Mouse (Mus musculus): ENCODE measurements around the gene Nlk. TPM values are rescaled to one million over a fixed set of nuclear protein-coding genes. Genes with fewer than 3 reads are reported as not detected.
A peak's percentile ranks its signal among the peaks of the same experiment; 100 is the strongest.

Nlk gene
- polyA plus RNA-seq, 1 experiment: 18.4 TPM

DNA sequence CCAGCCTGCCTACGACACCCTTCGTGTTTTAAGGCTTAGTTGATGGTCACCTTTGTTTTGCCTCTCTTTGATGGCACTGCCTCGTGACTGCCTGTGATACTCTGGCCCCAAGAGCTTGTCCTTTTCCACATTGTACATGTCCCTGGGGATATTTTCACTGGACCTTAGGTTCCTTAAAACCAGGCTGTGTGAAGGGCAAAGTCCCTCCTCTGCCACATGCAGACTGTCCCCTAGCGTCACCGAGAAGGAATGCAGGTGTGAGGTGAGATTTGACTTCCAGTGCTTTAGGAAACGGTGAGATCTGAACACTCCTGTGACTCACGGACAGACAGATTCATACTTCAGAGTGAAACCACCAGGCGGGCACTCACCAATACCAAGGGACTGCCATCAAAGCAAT lies 139.9 kb downstream of the Nlk start:
- H3K4me3 ChIP-seq (replicated peaks): no peak overlapping the region
- peaks cover 75% of the 10 kb centered on the region for H3K36me3 ChIP-seq (replicated peaks; ENCODE audit: low read length)
- H3K27me3 ChIP-seq (replicated peaks): no peaks in the 10 kb centered on the region
- TF ChIP-seq FLI1 (IDR thresholded peaks at IDR 0.05; ENCODE audit: low read length) (no peak), GATA1 (IDR thresholded peaks at IDR 0.05; ENCODE audit: borderline replicate concordance, low read length) (no peak)
- H3K9me3 ChIP-seq: peaks cover 6% of the 10 kb centered on the region
- H3K4me1 ChIP-seq: peaks cover 69% of the 10 kb centered on the region

DNA sequence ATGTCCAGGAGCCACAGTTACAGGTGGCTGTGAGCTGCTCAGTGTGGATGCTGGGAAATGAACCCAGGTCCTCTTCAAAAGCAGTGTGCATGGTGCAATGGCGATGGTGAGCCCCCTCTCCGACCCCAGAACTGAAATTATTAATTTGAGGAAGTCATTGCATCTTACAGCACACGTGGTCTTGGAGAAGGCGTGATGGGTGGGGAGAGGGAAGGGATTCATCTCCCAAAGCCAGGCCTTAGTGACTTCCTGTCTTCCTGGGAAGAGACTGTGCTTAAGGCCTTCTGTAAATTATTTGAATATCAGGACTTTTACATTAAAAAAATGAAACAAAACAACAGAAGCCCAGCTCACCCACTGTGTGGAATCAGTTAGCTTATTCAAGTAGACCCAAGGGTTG lies 141.1 kb downstream of the Nlk start:
- peaks cover 69% of the 10 kb centered on the region for H3K4me1 ChIP-seq
- TF ChIP-seq GATA1 (IDR thresholded peaks at IDR 0.05; ENCODE audit: borderline replicate concordance, low read length) (no peak), FLI1 (IDR thresholded peaks at IDR 0.05; ENCODE audit: low read length) (no peak)
- no peak overlapping the region for H3K4me3 ChIP-seq (replicated peaks)
- H3K27me3 ChIP-seq (replicated peaks): no peaks in the 10 kb centered on the region
- peaks cover 6% of the 10 kb centered on the region for H3K9me3 ChIP-seq
- H3K36me3 ChIP-seq (replicated peaks; ENCODE audit: low read length): peaks cover 65% of the 10 kb centered on the region

DNA sequence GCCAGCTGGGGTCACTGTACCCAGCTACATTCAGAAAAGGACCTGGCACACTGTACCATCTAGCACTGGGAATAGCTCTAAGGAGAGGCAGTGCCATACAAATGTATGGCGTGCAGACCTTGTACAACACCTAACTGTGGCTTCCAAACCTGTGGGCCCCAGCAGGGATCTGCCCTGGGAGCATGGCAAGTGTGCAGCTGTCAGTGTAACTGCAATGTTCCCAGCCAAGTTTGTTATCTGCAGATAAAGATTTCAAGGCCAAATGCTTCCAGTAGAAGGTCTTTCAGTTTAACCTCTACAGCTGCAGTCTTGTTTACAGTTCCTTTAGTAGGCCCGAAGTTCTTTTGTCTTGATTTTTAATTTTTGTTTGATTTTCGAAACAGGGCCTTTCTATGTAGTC lies 141.6 kb downstream of the Nlk start:
- Histone ChIP-seq H3K4me3 (replicated peaks) (no peak overlapping the region), H3K4me1 (peaks cover 69% of the 10 kb centered on the region), H3K36me3 (replicated peaks; ENCODE audit: low read length) (peaks cover 61% of the 10 kb centered on the region), H3K9me3 (peaks cover 6% of the 10 kb centered on the region), H3K27me3 (replicated peaks) (no peaks in the 10 kb centered on the region)
- TF ChIP-seq FLI1 (IDR thresholded peaks at IDR 0.05; ENCODE audit: low read length) (no peak), GATA1 (IDR thresholded peaks at IDR 0.05; ENCODE audit: borderline replicate concordance, low read length) (no peak)

DNA sequence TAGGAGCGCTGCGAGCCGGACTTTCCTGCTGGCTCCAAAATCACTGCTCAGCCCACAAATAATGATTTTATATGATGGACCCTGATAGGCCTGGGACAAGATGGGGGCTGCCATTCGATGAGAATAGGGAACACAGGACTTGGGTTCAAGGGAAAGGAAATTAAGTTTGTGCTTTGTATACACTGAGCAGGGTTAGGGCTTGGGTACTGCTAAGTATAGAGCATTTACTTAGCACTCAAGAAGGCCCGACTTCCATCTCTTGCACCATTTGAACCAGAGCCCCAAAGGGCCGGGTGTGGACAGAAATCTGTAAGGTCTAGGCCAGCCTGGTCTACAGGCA lies 146.1 kb downstream of the Nlk start:
- H3K36me3 ChIP-seq (replicated peaks; ENCODE audit: low read length): peaks cover 40% of the 10 kb centered on the region
- H3K27me3 ChIP-seq (replicated peaks): no peaks in the 10 kb centered on the region
- peaks cover 6% of the 10 kb centered on the region for H3K9me3 ChIP-seq
- H3K4me1 ChIP-seq: peaks cover 66% of the 10 kb centered on the region
- H3K4me3 ChIP-seq (replicated peaks): peak overlapping the region; percentile 91
- TF ChIP-seq GATA1 (IDR thresholded peaks at IDR 0.05; ENCODE audit: borderline replicate concordance, low read length) (no peak), FLI1 (IDR thresholded peaks at IDR 0.05; ENCODE audit: low read length) (no peak)

DNA sequence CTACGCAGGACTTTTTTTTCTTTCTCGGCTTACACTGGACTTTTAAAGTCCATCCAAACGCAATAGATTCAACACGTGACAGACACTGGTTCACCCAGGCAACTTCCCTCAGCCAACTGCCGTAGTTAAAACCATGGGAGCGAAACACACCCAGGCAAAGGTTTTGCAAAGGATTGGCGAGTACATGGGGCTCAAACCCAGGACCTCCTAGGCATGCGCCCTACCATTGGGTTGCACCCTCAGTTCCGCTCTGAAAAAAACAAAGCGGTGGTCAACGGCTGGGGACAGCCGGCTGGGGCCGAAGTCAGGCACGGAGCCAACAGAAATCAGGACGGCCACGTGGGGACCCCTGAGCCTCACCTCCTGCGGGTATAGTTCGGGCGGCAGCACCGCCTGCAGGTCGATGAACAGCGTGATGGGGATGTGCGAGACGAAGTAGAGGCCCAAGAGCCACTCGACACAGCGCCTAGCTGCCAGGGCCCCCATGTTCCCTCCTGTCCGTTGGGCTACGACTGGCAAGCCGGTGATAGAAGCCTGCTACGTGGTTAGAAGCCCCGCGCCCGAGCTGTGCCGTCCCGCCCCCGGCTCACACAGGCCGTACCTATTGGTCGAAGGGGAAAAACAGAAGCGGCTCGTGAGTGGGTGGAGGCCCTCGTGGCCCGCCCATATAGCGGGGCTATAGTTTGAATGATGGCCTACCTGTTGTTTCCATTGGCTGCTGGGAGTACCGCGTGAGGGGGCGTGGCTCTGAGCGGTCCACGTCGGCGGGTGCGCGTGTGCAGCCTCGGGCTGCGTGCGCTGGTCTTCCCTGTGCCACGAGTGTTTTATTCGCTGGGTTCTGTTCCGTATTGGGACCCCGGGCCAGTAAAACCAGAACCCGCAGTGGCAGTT lies 146.8 kb downstream of the Nlk start, which contains the start of gene Tmem97:
Gene Tmem97, minus strand, starts transcription at position 610 of the 891 bp plus-strand sequence.
- peak within 1 kb of the TSS; percentile 91 for H3K4me3 ChIP-seq (replicated peaks)
- peaks cover 64% of the 10 kb centered on the region for H3K4me1 ChIP-seq

DNA sequence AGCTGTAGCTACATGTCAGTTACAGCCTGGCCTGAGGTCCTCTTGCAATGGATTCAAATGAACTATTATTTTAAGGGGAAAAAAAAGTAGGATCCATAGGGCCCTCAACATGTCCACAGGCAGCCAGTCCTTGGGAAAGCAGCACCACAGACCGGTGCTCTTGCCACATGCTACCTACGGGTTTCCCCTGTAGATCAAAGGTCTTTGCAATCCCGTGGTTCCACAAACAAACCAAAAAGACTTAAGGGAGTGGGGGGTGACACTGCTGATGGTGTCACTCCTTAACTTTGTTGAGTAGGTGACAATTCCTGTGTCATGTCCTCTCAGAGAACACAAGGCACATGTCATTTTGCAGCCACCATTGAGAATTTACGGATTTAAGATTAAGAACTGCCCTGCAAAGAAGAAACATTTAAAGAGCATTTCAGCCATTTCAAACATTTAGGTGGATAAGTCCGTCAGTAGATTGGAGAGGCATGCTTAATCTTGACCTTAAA lies 147.6 kb downstream of the Nlk start:
- H3K27me3 ChIP-seq (replicated peaks): no peaks in the 10 kb centered on the region
- peaks cover 6% of the 10 kb centered on the region for H3K9me3 ChIP-seq
- H3K4me3 ChIP-seq (replicated peaks): peak overlapping the region; percentile 91
- peaks cover 70% of the 10 kb centered on the region for H3K4me1 ChIP-seq
- TF ChIP-seq GATA1 (IDR thresholded peaks at IDR 0.05; ENCODE audit: borderline replicate concordance, low read length) (no peak), FLI1 (IDR thresholded peaks at IDR 0.05; ENCODE audit: low read length) (no peak)
- peaks cover 40% of the 10 kb centered on the region for H3K36me3 ChIP-seq (replicated peaks; ENCODE audit: low read length)

More for the DNA sequence above, 146.8 kb downstream of the Nlk start, which contains the start of gene Tmem97:
- Histone ChIP-seq H3K36me3 (replicated peaks; ENCODE audit: low read length) (peaks cover 40% of the 10 kb centered on the region), H3K9me3 (peaks cover 6% of the 10 kb centered on the region), H3K27me3 (replicated peaks) (no peaks in the 10 kb centered on the region)
- TF ChIP-seq GATA1 (IDR thresholded peaks at IDR 0.05; ENCODE audit: borderline replicate concordance, low read length) (no peak), FLI1 (IDR thresholded peaks at IDR 0.05; ENCODE audit: low read length) (no peak)

DNA sequence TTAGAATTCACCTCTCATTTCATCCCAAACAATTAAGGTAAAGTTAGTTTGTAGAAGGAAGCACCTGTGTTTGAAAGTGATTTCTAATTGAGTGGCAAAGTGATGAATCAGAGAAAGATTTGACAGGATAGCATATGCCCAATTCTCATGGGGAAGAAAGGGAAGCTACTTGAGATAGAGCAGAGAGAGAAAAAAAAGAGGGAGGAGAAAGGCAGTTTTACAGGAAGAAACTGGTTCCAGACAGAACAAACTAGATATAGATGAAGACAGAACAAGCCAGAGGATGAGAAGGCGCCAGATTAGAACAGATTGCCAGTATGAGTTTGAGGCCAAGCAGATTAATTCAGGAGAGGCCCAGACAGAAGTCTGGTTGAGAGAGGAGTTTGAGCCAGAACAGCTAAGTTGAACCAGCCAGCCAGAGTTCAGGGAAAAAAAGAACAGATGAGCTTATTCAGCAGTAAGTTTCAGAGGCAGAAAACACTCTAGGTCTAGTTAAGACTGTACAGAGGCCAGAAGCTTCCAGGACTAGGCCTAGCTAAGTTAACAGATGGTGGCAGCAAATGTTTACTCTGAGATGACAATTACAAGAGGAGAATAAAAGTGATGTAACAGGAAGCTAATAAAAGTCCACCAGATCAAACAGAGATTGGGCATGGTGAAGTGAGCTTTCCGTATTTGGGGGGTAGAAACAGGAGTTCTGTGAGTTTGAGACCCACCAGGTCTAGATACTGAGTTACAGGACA lies 149.3 kb downstream of the Nlk start:
- Histone ChIP-seq H3K4me1 (peaks cover 72% of the 10 kb centered on the region), H3K36me3 (replicated peaks; ENCODE audit: low read length) (peaks cover 44% of the 10 kb centered on the region), H3K9me3 (no peaks in the 10 kb centered on the region), H3K27me3 (replicated peaks) (no peaks in the 10 kb centered on the region), H3K4me3 (replicated peaks) (no peak overlapping the region)
- TF ChIP-seq FLI1 (IDR thresholded peaks at IDR 0.05; ENCODE audit: low read length) (no peak), GATA1 (IDR thresholded peaks at IDR 0.05; ENCODE audit: borderline replicate concordance, low read length) (no peak)

DNA sequence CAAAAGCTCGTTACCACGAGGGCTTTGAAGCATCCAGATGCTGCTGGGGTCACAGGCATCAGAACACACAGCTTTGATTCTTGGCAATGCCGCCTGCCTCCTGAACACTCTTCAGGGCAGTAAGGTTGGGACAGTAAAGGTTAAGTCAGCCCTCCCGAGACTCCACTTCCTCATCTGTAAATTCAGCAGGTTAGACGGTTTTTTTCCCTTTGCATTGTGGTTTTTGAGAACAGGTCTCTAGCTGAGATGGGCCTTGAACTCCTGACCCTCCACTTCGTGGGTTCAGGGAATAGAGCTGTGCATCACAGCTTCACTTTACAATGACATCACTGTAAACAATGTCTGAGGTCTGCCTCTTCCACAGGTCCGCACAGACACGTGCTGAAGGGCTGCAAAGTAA lies 152.0 kb downstream of the Nlk start:
- peaks cover 51% of the 10 kb centered on the region for H3K4me1 ChIP-seq
- no peaks in the 10 kb centered on the region for H3K27me3 ChIP-seq (replicated peaks)
- no peak overlapping the region for H3K4me3 ChIP-seq (replicated peaks)
- TF ChIP-seq FLI1 (IDR thresholded peaks at IDR 0.05; ENCODE audit: low read length): no peak
- TF ChIP-seq GATA1 (IDR thresholded peaks at IDR 0.05; ENCODE audit: borderline replicate concordance, low read length): no peak
- H3K9me3 ChIP-seq: no peaks in the 10 kb centered on the region
- H3K36me3 ChIP-seq (replicated peaks; ENCODE audit: low read length): peaks cover 62% of the 10 kb centered on the region

DNA sequence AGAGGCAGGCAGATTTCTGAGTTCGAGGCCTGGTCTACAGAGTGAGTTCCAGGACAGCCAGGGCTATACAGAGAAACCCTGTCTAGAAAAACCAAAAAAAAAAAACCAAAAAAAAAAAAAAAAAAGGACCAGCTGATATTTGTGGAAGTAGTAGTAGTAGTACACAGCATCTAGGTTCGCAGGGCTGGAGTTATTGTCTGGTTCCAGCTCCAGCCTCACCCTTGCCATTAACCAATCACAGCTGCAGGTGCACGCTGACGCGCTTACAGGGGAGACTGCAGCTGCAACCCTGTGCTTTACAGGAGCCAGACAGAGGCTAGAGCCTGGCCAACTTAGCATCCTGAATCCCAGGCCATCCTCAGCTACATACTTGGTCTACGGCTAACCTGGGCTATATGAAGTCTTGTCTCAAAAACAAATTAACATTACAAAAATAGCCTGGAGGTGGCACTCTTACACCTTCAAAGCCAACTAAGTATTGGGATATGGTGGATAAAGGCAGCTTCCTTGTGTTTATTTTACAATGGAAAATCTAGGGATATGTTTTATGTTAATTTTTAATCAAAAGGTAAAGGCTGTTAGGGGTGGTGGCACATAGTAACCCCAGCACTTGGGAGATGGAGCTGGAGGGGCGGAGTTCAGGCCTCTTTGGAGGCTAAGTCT lies 152.6 kb downstream of the Nlk start:
- Histone ChIP-seq H3K27me3 (replicated peaks) (no peaks in the 10 kb centered on the region), H3K4me3 (replicated peaks) (no peak overlapping the region), H3K36me3 (replicated peaks; ENCODE audit: low read length) (peaks cover 68% of the 10 kb centered on the region), H3K4me1 (peaks cover 46% of the 10 kb centered on the region), H3K9me3 (no peaks in the 10 kb centered on the region)
- TF ChIP-seq FLI1 (IDR thresholded peaks at IDR 0.05; ENCODE audit: low read length) (no peak), GATA1 (IDR thresholded peaks at IDR 0.05; ENCODE audit: borderline replicate concordance, low read length) (no peak)

Measured in megakaryocyte, embryonic 14.5 days (primary cell).